Mouse (Mus musculus): ENCODE measurements around the gene Gapvd1.

The Gapvd1 gene

DNA sequence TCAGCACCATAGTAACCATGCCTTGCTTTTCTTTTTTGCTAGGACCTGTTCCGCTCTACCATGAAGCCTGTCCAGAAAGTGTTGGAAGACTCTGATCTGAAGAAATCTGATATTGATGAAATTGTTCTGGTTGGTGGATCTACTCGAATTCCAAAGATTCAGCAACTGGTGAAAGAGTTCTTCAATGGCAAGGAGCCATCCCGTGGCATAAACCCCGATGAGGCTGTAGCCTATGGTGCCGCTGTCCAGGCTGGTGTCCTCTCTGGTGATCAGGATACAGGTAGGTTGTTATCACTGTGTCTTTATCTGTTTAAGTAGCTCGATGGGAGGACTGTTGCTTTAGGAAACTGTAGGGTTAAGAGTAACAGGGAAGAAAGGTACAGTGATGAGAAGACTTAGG, 19.5 kb upstream of the Gapvd1 start:
- no peak for TF ChIP-seq GATA4 (IDR thresholded peaks at IDR 0.05; ENCODE audit: insufficient replicate concordance, low read length)

GRCm38 (mm10) chr2:34773673-34774072, 18.6 kb upstream of the Gapvd1 start:
- no peak for TF ChIP-seq GATA4 (IDR thresholded peaks at IDR 0.05; ENCODE audit: insufficient replicate concordance, low read length)

DNA sequence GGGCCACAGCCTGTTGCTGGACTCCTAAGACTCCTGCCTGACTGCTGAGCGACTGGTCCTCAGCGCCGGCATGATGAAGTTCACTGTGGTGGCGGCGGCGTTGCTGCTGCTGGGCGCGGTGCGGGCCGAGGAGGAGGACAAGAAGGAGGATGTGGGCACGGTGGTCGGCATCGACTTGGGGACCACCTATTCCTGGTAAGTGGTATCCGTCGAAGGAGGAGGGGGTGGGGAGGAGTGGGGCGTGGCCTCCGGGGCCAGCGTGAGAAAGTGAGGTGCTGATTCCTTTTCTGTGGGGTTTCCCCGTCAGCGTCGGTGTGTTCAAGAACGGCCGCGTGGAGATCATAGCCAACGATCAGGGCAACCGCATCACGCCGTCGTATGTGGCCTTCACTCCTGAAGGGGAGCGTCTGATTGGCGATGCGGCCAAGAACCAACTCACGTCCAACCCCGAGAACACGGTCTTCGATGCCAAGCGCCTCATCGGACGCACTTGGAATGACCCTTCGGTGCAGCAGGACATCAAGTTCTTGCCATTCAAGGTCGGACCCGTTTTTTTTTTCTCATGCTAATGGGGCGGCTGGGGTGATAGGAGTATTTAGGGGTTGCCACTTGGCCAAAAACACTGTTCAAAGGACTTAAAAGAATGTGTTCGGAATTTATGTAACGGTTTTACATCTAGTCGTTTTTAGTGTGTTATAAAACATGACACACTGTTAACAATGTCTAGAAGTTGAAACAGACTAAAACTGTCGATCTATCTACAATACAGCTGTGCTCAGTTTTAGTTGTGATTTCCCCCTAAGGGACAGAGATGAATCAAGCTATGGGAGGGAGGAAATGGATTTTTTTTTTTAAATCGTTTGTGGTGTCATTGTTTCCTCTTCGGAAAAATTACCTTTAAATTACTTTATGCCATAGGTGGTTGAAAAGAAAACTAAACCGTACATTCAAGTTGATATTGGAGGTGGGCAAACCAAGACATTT, 17.5 kb upstream of the Gapvd1 start:
- no peak for TF ChIP-seq GATA4 (IDR thresholded peaks at IDR 0.05; ENCODE audit: insufficient replicate concordance, low read length)

GRCm38 (mm10) chr2:34771368-34772226, 16.6 kb upstream of the Gapvd1 start, which contains the start of gene Hspa5:
TSS of gene Hspa5 (plus strand) at chr2:34771970.
- peak; percentile 54; the same call in 1 of the 2 replicates for TF ChIP-seq GATA4 (IDR thresholded peaks at IDR 0.05; ENCODE audit: insufficient replicate concordance, low read length)

- TF ChIP-seq GATA4 (IDR thresholded peaks at IDR 0.05; ENCODE audit: insufficient replicate concordance, low read length) = no peak
Observed at GRCm38 (mm10) chr2:34770951-34771350, 15.9 kb upstream of the Gapvd1 start.

DNA sequence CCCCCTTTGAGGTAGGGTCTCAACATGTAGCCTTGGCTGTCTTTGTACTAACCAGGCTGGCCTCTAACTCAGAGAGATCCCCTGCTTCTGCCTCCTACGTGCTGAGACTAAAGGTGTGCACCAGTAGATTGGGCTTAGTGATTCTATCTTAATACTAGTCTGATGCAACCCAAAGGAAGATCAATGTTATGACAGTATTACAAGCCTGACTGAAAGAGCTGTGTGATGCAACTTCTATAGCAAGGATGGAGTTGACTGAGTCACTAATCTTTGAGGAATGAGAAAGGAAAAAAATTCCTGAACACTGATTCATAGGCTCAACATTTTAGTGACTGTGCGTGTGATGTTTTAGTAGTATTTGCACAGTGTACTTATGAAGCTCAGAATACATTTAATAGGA, 15.0 kb upstream of the Gapvd1 start:
- TF ChIP-seq GATA4 (IDR thresholded peaks at IDR 0.05; ENCODE audit: insufficient replicate concordance, low read length) = no peak

DNA sequence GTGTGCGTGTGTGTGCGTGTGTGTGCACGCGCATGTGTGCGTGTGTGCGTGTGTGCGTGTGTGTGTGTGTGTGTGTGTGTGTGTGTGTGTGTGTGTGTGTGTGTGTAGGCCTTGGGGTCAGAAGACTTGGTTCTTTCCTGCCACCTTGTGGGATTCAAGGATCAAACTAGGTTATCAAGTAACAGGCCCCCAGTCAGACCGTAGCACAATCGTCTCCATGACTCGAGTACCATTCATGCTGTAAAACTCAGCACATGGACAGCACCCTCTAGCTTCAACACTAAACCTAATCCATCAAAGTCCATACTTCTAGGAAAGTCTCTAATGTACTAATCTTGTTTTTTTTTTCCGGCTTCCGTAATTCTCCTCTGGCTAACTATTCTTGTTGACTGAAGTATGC, 9.8 kb upstream of the Gapvd1 start:
- no peak for TF ChIP-seq GATA4 (IDR thresholded peaks at IDR 0.05; ENCODE audit: insufficient replicate concordance, low read length)

DNA sequence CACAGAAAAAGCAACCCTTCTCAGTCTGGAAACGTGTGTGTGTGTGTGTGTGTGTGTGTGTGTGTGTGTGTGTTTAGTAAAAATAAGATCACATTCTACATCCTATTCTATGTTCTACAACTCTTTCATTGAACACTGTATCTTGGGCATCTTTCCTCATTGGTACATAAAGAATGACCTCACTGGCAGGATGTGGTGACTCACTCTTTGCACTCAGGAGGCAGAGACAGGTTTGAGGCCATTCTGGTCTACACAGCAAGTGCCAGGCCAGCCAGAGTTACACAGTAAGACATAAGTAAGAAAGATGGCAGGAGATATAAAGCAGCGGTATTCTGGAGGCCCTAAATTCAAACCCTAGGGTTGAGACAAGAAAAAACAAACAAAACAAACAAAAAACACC, 7.8 kb upstream of the Gapvd1 start:
- TF ChIP-seq GATA4 (IDR thresholded peaks at IDR 0.05; ENCODE audit: insufficient replicate concordance, low read length) = no peak

DNA sequence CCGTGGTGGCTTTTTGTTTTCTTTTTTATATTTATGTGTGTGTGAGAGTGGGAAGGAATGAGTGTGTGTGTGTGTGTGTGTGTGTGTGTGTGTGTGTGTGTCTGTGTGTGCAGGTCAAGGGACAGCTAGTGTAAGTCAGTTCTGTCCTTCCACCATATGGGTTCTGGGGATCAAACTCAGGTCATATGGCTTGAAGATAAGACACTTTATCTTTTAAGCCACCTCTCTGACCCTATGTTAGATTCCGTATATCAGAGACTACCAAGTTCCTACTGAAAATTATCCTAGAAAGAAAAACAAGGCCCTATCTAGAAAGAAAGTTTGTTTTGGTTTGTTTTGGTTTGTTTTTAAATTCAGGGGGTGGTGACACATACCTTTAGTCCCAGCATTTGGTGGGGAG, 7.1 kb upstream of the Gapvd1 start:
- no peak for TF ChIP-seq GATA4 (IDR thresholded peaks at IDR 0.05; ENCODE audit: insufficient replicate concordance, low read length)

- peak; percentile 40; the same call in 1 of the 2 replicates for TF ChIP-seq GATA4 (IDR thresholded peaks at IDR 0.05; ENCODE audit: insufficient replicate concordance, low read length)
Observed at GRCm38 (mm10) chr2:34757341-34757740, 2.3 kb upstream of the Gapvd1 start.

- peak; percentile 27; the same call in 1 of the 2 replicates for TF ChIP-seq GATA4 (IDR thresholded peaks at IDR 0.05; ENCODE audit: insufficient replicate concordance, low read length)
Observed at GRCm38 (mm10) chr2:34753811-34754550, 1.1 kb downstream of the Gapvd1 start.

DNA sequence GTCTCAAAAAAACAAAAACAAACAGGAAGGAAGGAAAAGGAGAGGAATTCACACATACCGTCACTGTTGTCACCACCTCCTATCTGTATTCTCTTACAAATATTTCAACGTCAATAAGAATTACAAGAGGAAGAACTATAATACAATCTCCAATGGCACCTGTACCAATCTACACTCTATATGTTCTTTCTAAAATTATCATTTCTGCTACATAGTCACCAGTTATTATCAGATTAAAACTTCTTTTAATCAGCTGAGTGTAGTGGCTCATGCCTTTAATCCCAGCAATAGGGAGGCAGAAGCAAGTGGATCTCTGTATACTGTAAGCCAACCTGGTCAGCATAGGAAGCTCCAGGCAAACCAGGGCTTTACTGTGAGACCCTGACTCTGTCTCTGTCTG, 4.8 kb downstream of the Gapvd1 start:
- TF ChIP-seq GATA4 (IDR thresholded peaks at IDR 0.05; ENCODE audit: insufficient replicate concordance, low read length) = no peak

GRCm38 (mm10) chr2:34748479-34748878, 6.6 kb downstream of the Gapvd1 start:
- no peak for TF ChIP-seq GATA4 (IDR thresholded peaks at IDR 0.05; ENCODE audit: insufficient replicate concordance, low read length)

- no peak for TF ChIP-seq GATA4 (IDR thresholded peaks at IDR 0.05; ENCODE audit: insufficient replicate concordance, low read length)
Observed at GRCm38 (mm10) chr2:34745673-34746072, 9.4 kb downstream of the Gapvd1 start.

- no peak for TF ChIP-seq GATA4 (IDR thresholded peaks at IDR 0.05; ENCODE audit: insufficient replicate concordance, low read length)
Observed at GRCm38 (mm10) chr2:34744476-34744875, 10.6 kb downstream of the Gapvd1 start.

All from liver, adult (tissue).